Mouse (Mus musculus) embryonic stem cell, embryonic (primary cell): ENCODE measurements around the gene Lmnb2.

ENCODE experiments used
- CTCF ChIA-PET, 4 experiments: fragments of 300-600 bp in 2 of 4; fragments of 350-600 bp in 2 of 4; sonication (Branson Sonifier 250); formaldehyde crosslinking; loops; one replicate each; lab custom pipeline; 2022; ENCODE audit warnings: inconsistent platforms in 2 of 4; lab: Charles Lee
- POLR2A ChIA-PET, 4 experiments: fragments of 300-600 bp in 2 of 4; fragments of 350-600 bp in 2 of 4; sonication (Branson Sonifier 250); formaldehyde crosslinking; loops; one replicate each; lab custom pipeline; 2022; ENCODE audit warnings: antibody characterized with exemption in 4 of 4, inconsistent platforms in 1 of 4; lab: Charles Lee

The Lmnb2 gene

DNA sequence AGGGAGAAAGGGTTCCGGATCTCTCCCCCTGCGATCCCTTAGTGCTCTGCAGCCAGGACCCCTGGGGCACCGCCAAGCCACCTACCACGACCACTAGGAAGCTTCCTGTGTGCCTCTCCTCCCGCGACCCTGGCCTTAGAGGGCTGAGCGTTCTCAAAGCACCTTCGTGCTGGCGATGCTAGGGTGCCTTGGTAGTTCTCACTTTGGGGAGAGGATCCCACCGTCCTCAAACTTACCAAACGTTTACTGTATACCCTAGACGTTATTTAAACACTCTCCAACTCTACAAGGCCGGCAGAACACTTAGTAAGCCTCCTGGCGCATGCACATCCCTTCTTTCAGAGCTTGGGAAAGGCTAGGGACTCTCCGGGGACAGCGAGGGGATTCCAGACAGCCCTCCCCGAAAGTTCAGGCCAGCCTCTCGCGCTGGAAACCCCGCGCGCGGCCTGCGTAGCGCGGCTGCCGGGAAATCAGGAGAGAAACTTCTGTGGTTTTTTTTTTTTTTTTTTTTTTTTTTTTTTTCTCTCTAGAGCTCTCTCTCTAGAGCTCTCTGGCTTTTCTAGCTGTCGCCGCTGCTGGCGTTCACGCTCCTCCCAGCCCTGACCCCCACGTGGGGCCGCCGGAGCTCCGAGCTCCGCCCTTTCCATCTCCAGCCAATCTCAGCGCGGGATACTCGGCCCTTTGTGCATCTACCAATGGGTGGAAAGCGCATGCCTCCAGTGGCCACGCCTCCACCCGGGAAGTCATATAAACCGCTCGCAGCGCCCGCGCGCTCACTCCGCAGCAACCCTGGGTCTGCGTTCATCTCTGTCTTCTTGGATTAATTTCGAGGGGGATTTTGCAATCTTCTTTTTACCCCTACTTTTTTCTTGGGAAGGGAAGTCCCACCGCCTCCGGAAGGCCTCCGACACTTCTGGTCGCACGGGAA is 11.5 kb upstream of the Lmnb2 start, which contains the start of gene Gadd45b:
Gene Gadd45b, plus strand, starts transcription at position 775 of the 928 bp plus-strand sequence.
- ChIA-PET CTCF (interaction anchor here (0.5 to 5.7 kb wide), 92 partner anchors 8 to 641 kb away, joined by 3 to 105 read pairs (median 5); partner anchors contain the start of genes Ap3d1 (in 1 of the 4), Atp8b3 (in 1 of the 4), Gng7 (in 1 of the 4) and Lmnb2 (in 1 of the 4)), POLR2A (interaction anchor here (0.5 to 26.8 kb wide), 339 partner anchors 4 to 1076 kb away, joined by 3 to 1108 read pairs (median 5); partner anchors contain the start of genes Timm13 (in 4 of the 4), Ap3d1 (in 3 of the 4), Gng7 (in 3 of the 4) and Lmnb2 (in 3 of the 4))

DNA sequence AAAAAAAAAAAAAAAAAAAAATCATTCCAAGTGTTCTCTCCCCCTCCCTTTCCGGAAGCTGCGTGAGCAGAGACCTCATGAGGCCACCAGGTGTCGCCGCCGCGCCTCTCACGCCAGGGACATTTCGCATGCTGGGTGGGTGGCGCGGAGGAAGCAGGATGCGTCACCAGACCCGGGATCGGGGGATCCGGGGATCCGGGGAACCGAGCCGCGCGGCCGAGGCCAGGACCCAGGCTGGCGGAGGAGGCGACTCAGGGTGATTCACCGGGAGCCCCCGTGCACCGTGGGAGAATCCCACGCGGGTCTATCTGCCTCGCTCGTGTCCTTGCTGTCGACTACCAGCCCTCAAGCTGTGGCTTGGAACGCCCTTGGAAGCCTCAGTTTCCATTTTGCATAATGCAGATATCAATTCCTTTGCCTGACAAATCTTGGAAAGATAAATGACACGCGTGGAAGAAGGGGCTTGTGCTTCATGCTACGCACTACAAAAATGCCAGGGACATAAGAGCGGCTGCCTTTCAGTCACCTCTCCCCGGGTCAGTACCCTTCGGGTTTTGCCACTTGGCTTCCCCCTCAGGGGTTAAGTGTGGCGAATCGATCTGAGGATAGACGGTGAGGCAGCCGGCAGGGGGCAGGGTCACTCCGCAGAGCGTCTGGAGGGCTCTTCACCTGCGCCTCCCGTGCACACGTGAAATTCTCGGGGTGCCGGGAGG is 10.7 kb upstream of the Lmnb2 start:
- CTCF ChIA-PET: interaction anchor here (0.5 to 5.7 kb wide), 62 partner anchors 8 to 529 kb away, joined by 3 to 105 read pairs (median 8); partner anchors contain the start of genes Atp8b3 (in 1 of the 4), Gng7 (in 1 of the 4), Lmnb2 (in 1 of the 4) and Mbd3 (in 1 of the 4)
- POLR2A ChIA-PET: interaction anchor here (0.6 to 26.8 kb wide), 134 partner anchors 3 to 875 kb away, joined by 3 to 1108 read pairs (median 7); partner anchors contain the start of genes Timm13 (in 4 of the 4), Lmnb2 (in 3 of the 4), Eef2 (in 2 of the 4) and Map2k2 (in 2 of the 4)

DNA sequence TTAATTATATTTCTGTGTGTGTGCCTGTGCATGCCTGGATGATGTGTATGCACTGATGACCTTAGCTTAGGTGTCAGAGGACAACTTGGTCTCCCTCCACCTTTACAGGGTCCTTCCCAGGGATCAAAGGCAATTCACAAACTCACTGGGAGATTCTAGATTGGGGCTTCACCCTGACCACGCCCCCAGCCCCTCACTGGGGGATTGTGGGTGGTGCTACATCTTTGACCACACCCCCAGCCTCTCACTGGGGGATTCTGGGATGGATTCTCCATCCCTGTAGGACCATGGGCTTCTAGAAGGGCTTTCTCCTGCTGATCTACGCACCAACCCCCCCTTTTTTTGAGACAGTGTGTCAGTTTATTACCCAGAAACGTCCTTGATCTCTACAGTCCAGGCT is 7.4 kb upstream of the Lmnb2 start:
- CTCF ChIA-PET: interaction anchor here (0.5 to 5.7 kb wide), 13 partner anchors 22 to 525 kb away, joined by 3 to 105 read pairs (median 4); no protein-coding TSS in a partner anchor
- POLR2A ChIA-PET: interaction anchor here (0.6 to 26.8 kb wide), 20 partner anchors 9 to 377 kb away, joined by 3 to 1108 read pairs (median 5); partner anchors contain the start of genes Eef2 (in 1 of the 4), Gadd45b (in 1 of the 4), Lmnb2 (in 1 of the 4) and Map2k2 (in 1 of the 4)

DNA sequence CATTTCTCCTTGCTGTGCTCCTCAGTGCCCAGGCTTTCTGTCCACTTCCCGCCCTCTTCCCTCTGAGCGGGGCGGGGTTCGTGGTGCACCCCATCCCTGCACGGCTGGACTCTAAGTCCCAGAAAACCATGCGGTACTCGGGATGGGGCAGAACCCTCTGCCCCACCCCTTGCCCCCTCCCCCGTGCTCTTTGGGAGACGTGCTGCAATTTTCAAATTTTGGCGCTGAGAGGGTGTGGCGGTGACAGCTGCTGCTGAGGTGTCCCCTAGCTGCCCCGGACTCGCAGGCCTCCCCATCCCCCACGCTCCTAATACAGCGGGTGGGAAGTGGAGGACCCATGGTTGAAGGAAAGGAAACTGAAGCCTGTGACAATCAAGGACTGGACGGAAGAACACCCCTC is 3.9 kb upstream of the Lmnb2 start:
- ChIA-PET POLR2A (interaction anchor here in 3 of 4 experiments (0.6 to 26.8 kb wide), 23 partner anchors 8 to 649 kb away, joined by 3 to 1108 read pairs (median 4); partner anchors contain the start of genes Gadd45b (in 3 of the 3), Timm13 (in 2 of the 3) and Map2k2 (in 1 of the 3)), CTCF (interaction anchor here (0.6 to 3.0 kb wide), 9 partner anchors 11 to 175 kb away, joined by 3 to 12 read pairs (median 5); partner anchors contain the start of gene Gng7 (in 1 of the 4))

DNA sequence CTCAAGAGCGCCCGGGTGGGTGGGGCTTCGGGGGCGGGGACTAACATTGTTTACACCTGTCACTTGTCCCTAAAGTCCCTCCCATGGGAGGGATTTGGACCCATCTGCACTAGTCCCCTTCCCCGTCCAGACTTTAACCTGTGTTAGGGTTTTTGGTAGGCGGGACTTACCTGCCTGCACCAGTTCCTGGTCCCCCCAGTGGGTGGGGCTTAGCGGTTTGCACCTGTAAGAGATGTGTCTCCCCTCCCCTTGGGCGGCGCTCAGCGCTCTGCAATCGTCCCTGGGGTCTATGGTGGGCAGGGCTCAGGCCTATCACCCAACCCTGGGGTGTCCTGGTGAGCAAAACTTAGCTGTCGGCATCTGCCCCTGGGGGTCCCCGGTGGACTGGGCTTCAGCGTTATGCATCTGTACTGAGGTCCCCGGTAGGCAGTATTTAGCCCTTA is 688 bp downstream of the Lmnb2 start:
- POLR2A ChIA-PET: interaction anchor here (0.5 to 24.6 kb wide), 70 partner anchors 8 to 888 kb away, joined by 3 to 1108 read pairs (median 4); partner anchors contain the start of genes Timm13 (in 4 of the 4), Gadd45b (in 3 of the 4), Map2k2 (in 2 of the 4) and Eef2 (in 1 of the 4)
- CTCF ChIA-PET: interaction anchor here (0.5 to 2.5 kb wide), 29 partner anchors 9 to 362 kb away, joined by 3 to 18 read pairs (median 5); partner anchors contain the start of gene Gadd45b (in 1 of the 4)

DNA sequence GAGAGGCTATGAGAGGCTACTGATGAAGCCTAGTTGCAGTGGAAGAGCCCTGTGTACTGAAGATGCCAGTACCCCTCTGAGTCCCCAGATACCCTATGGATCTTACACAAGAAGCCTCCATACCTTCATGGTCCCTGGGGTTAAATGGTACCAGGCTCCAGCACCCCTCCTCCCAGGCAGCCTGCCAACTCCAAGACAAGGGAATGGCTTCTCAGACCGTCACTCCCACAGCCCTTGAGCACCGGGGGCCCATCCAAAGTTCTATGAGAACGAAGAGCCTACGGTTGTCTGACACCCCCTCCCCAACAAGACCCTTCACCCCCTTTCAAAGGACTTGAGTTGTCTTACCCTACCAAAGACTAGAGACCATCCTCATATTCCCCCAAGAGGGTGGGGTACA is 2.3 kb downstream of the Lmnb2 start:
- POLR2A ChIA-PET: interaction anchor here in 3 of 4 experiments (0.6 to 24.6 kb wide), 8 partner anchors 9 to 34 kb away, joined by 3 to 1108 read pairs (median 8); partner anchors contain the start of gene Gadd45b (in 3 of the 3)
- CTCF ChIA-PET: interaction anchor here in 3 of 4 experiments (0.5 to 1.7 kb wide), 5 partner anchors 34 to 397 kb away, joined by 3 to 18 read pairs (median 5); no protein-coding TSS in a partner anchor

DNA sequence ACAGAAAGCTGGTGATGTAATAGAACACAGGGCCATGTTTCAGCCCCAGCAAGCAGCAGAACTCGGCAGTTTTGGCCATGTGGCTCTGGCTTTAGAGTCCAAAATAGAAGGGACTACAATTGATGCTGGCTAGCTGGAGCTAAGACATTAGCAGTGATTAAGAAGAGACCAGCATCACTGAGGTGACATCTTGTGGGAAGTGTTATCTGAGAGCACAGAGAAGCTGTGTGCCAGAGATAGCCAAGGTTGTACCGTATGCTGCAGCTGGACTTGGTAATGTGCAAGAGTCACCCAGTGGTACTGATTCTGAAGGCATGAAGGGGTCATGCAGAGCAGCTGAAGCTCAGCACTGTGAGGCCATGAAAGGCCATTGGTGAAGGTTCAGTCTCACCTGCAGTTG is 2.8 kb downstream of the Lmnb2 start:
- ChIA-PET CTCF (interaction anchor here in 1 of 4 experiments (1.7 kb wide), 1 partner anchor 34 kb away, joined by 5 read pairs; no protein-coding TSS in a partner anchor), POLR2A (interaction anchor here (0.5 to 24.6 kb wide), 8 partner anchors 8 to 60 kb away, joined by 3 to 1108 read pairs (median 8); partner anchors contain the start of gene Gadd45b (in 3 of the 4))

DNA sequence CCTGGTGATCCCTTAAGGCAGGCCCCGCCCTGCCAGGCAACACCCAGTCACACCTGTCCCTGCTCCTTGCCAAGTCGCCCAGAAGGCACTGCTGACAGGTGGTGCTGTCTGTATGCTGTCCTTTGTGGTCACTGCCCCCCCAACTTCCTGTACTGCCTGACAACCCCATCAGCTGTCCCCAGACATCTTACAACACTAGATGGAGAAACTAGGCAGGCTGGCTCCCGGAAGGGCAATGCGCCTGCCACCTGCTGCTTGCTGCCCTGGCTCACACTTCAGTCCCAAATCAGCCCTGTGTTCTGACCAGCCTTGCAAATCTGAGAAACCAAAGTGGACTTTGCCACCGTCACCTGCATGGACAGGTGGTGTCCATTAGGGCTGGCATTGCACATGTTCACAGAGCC is 3.8 kb downstream of the Lmnb2 start:
- CTCF ChIA-PET: interaction anchor here in 1 of 4 experiments (1.7 kb wide), 1 partner anchor 33 kb away, joined by 5 read pairs; no protein-coding TSS in a partner anchor
- POLR2A ChIA-PET: interaction anchor here in 2 of 4 experiments (0.6 to 24.6 kb wide), 6 partner anchors 9 to 87 kb away, joined by 3 to 1108 read pairs (median 4); partner anchors contain the start of gene Gadd45b (in 2 of the 2)

DNA sequence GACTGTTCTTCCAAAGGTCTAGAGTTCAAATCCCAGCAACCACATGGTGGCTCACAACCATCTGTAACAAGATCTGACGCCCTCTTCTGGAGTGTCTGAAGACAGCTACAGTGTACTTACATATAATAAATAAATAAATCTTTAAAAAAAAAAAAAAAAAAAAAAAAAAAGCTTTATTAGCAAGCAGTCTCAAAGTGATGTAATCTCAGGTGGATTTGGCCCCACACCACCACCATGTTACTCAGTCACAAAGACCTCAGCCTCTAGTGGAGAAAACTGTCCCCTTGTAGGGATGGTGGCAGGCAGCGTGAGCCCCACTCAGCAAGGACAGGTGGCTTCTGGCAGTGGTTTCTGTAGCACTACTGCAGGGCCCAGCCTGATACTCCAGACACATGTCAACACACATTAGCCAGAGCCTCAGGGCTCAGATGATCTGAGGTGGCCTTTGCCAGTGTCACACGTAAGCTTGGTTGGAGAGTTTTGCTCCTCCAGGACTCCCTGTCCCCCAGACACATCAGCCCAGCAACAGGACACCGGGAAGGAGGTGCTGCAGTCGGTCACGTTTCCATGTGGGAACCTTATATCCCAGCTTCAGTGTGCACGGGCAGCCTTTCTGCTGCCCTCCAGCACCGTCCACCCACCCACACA is 4.6 kb downstream of the Lmnb2 start:
- ChIA-PET CTCF (interaction anchor here in 2 of 4 experiments (0.6 to 0.7 kb wide), 4 partner anchors 19 to 390 kb away, joined by 3 to 9 read pairs (median 3); no protein-coding TSS in a partner anchor), POLR2A (interaction anchor here in 2 of 4 experiments (1.0 to 24.6 kb wide), 6 partner anchors 9 to 86 kb away, joined by 3 to 1108 read pairs (median 4); partner anchors contain the start of gene Gadd45b (in 2 of the 2))

DNA sequence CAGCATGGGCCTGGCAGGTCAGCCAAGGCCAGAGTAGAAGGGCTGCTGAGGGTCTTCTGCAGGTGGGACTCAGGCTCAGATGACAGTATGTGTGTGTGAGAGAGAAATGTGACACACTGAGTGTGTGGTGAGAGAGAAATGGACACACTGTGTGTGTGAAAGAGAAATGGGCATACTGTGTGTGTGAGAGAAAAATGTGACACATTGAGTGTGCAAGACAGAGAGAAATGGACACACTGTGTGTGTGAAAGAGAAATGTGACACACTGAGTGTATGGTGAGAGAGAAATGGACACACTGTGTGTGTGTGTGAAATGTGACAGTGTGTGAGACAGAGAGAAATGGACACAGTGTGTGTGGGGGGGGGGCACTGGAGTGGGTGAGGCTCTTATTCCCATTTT is 6.2 kb downstream of the Lmnb2 start:
- POLR2A ChIA-PET: interaction anchor here in 1 of 4 experiments (0.8 kb wide), 1 partner anchor 23 kb away, joined by 3 read pairs; no protein-coding TSS in a partner anchor
- CTCF ChIA-PET: no interaction called here

DNA sequence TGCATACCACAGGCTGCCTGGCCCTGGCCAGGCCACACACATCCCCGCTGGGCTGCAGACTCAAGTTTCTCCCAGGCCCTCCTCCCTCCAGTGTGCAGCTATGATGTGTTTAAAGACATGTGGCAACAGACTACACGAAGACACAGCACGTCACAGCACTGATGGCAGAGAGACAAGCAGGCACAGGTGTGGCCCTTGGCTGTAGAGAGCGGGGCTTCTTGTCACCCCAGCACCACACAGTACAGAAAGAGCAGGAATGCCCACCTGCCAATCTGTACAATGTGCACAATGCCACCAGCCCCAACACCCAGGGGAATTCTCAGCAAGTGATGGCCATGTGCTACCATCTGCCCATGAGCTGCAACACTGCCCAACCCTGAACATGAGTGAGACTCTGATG is 6.7 kb downstream of the Lmnb2 start:
- ChIA-PET CTCF (no interaction called here), POLR2A (interaction anchor here in 1 of 4 experiments (1.3 kb wide), 1 partner anchor 26 kb away, joined by 4 read pairs; no protein-coding TSS in a partner anchor)

DNA sequence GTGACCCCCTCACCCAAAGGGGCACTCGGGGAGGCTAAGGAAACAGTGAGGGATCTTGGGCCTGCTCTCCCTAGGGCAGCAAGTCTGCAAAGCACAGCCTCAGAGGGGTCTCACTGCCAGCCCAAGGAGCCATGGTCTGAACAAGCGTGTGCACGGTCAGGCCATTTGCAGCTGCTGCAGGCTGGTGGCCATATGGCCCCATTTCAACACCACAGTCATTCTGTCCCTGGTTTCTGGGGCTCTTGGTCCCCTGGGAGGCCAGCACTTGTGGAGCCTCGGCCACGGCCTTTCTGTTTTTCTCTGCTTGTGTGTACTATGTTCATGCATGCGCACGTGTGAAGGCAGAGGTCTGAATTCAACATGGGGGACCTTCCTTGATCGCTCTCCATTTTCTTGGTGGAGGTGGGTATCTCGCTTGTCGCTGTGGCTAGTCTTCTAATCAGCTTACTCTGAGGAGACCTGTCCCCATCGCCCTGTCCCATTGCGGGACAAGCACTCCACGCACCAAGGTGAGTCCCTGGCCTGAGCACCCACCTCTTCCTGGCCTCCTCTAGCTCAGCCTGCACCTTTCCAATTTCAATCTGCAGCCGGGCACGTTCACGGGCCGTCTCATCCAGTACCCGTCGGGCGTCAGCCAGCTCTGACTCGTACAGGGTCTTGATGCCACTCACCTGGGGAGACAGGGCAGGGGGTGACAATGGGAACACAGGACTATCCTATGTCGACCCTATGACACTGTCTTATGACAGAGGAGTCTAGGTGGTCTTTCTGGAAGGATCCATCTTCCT is 8.5 kb downstream of the Lmnb2 start:
- ChIA-PET POLR2A (interaction anchor here in 2 of 4 experiments (1.0 to 1.9 kb wide), 4 partner anchors 8 to 20 kb away, joined by 3 to 7 read pairs (median 6); partner anchors contain the start of genes Gadd45b (in 2 of the 2) and Lmnb2 (in 1 of the 2)), CTCF (interaction anchor here in 1 of 4 experiments (0.6 kb wide), 2 partner anchors 107 to 534 kb away, joined by 3 to 4 read pairs; no protein-coding TSS in a partner anchor)

DNA sequence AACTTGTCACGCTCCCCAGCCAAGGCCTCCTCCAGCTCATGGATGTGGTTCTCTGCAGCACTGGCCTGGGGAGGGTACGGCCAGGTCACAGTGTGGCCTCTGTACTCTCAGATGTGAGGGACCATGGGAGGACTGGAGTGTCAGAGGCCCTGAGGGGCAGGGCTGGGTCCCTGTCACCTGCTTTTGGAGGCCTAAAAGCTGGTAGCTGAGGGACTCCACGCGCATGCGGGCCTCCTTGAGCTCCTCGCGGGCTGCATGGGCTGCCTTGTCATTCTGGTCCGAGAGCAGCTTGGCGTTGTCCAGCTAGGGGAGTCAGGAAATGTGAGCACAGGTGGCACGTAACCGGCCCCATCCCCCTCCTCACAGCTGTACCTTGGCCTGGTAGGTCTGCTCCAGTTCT is 13.3 kb downstream of the Lmnb2 start:
- ChIA-PET POLR2A (interaction anchor here in 3 of 4 experiments (0.6 to 5.8 kb wide), 27 partner anchors 8 to 271 kb away, joined by 3 to 64 read pairs (median 4); partner anchors contain the start of genes Gadd45b (in 2 of the 3), Ap3d1 (in 1 of the 3), Eef2 (in 1 of the 3) and Lmnb2 (in 1 of the 3)), CTCF (interaction anchor here in 2 of 4 experiments (0.7 to 1.6 kb wide), 5 partner anchors 13 to 179 kb away, joined by 3 to 6 read pairs (median 4); partner anchors contain the start of gene Lmnb2 (in 1 of the 2))

DNA sequence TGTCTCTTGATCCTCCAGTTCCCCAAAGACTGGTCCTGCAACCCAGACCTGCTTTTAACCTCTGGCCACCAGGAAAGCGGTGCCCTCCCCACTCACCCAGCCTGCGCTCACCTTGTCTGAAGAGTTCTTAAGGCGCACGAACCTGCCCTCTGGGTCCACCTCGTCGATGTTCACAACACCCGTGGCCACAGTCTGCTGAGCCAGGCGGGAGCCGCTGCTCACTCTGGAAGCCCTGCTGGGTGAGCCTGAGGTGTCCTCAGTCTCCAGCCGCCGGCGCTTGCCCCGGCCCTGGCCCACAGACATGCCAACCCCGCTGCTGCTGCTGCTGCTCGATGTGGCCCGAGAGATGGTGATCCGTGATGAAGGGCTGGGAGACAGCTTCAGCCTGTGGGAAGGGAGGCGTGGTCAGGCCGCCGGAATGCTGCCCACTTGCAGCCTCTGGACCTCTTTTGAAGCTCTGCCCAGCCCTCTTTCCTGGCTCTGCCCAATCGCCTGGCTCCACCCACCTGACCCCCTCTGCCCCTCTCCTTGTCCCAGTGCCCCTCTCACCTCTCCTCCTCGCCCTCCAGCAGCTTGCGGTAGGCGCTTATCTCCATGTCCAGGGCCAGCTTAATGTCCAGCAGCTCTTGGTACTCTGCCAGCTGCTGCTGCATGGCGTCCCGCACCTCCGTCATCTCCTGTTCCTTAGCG is 13.9 kb downstream of the Lmnb2 start:
- CTCF ChIA-PET: interaction anchor here in 2 of 4 experiments (0.5 to 1.6 kb wide), 5 partner anchors 14 to 156 kb away, joined by 3 to 6 read pairs (median 4); partner anchors contain the start of genes Gadd45b (in 1 of the 2) and Lmnb2 (in 1 of the 2)
- POLR2A ChIA-PET: interaction anchor here in 3 of 4 experiments (0.6 to 5.8 kb wide), 24 partner anchors 8 to 272 kb away, joined by 3 to 64 read pairs (median 4); partner anchors contain the start of genes Gadd45b (in 2 of the 3), Lmnb2 (in 2 of the 3), Ap3d1 (in 1 of the 3) and Eef2 (in 1 of the 3)
